27 mouse cellular contexts compared by ENCODE assay signal in genomic region chr4:103655740-103656139, GRCm38 (mm10). TPM values are rescaled to one million over a fixed set of nuclear protein-coding genes. Genes with fewer than 3 reads are reported as not detected.
"Had no signal": no experiment of that assay in that cellular context is flagged by ENCODE, and none has a peak within 500 bp of the region (broad histone marks: within the 10 kb centered on the region; RNA-seq: fewer than 3 reads in every experiment).

No protein-coding gene starts in this region.

- H3K9me3 ChIP-seq: heart, embryonic 13.5 days; heart, embryonic 15.5 days; hindbrain, embryonic 13.5 days; hindbrain, embryonic 15.5 days; limb, embryonic 12.5 days; liver, embryonic 13.5 days; liver, embryonic 15.5 days had no signal

- H3K27me3 ChIP-seq: hindbrain, embryonic 13.5 days; hindbrain, embryonic 15.5 days; limb, embryonic 12.5 days; liver, embryonic 13.5 days; liver, embryonic 15.5 days had no signal

- H3K4me2 ChIP-seq: heart, embryonic 11.5 days; heart, embryonic 13.5 days; heart, embryonic 15.5 days; hindbrain, embryonic 13.5 days; hindbrain, embryonic 15.5 days; limb, embryonic 12.5 days; liver, embryonic 11.5 days; liver, embryonic 13.5 days; liver, embryonic 15.5 days had no signal

- H3K36me3 ChIP-seq: heart, embryonic 13.5 days; heart, embryonic 15.5 days; hindbrain, embryonic 13.5 days; hindbrain, embryonic 15.5 days; limb, embryonic 12.5 days; liver, embryonic 13.5 days; liver, embryonic 15.5 days had no signal

- DNase-seq: forebrain, postnatal 0 days; gastrocnemius, postnatal 14 days; gastrocnemius, postnatal 36 days; heart, adult 2 months; heart, postnatal 14 days; heart, postnatal 36 days; kidney, adult 11 months; kidney, adult 2 months; kidney, postnatal 25 days; layer of hippocampus, adult 9-11 months; layer of hippocampus, postnatal 36 days; left cerebral cortex, postnatal 4 days; liver; liver, embryonic 13.5 days had no signal

- H3K4me3 ChIP-seq: heart, adult 2 months; heart, embryonic 13.5 days; heart, embryonic 15.5 days; hindbrain, embryonic 13.5 days; hindbrain, embryonic 15.5 days; limb, embryonic 12.5 days; liver, embryonic 13.5 days; liver, embryonic 15.5 days had no signal

- ATAC-seq: forebrain, postnatal 0 days; hindbrain, postnatal 0 days; intestine, embryonic 16.5 days had no signal

- H3K4me1 ChIP-seq: heart, embryonic 15.5 days; hindbrain, embryonic 13.5 days; hindbrain, embryonic 15.5 days; limb, embryonic 12.5 days; liver, embryonic 13.5 days; liver, embryonic 15.5 days had no signal

- H3K9ac ChIP-seq: forebrain, postnatal 0 days; heart, embryonic 13.5 days; heart, embryonic 15.5 days; hindbrain, embryonic 13.5 days; hindbrain, embryonic 15.5 days; limb, embryonic 12.5 days; liver, embryonic 13.5 days; liver, embryonic 15.5 days had no signal

- H3K27ac ChIP-seq: heart, adult 2 months; heart, embryonic 13.5 days; heart, embryonic 15.5 days; hindbrain, embryonic 13.5 days; hindbrain, embryonic 15.5 days; hindbrain, postnatal 0 days; limb, embryonic 12.5 days; liver, embryonic 13.5 days; liver, embryonic 15.5 days had no signal

RNA-seq across cellular contexts. Expression of gene Dab1, which starts 36.6 kb away (rescaled TPM):
- total RNA-seq: gastrocnemius, adult 18-20 months; gastrocnemius, adult 8-10 months; heart, postnatal 36 days; hematopoietic stem cell, adult 5-6 weeks had no signal
- polyA plus RNA-seq: heart, adult 2 months had no signal
